10 mouse cellular contexts compared by ENCODE assay signal in genomic region chr1:24249105-24249664, GRCm38 (mm10).
A peak's percentile ranks its signal among the peaks of the same experiment; 100 is the strongest.
DNase-seq lines count a peak whose midpoint lies in the region; ATAC-seq and TF ChIP-seq lines count a peak whose summit lies in the region.
"Had no signal": no experiment of that assay in that cellular context is flagged by ENCODE, and none has a peak within 500 bp of the region (broad histone marks: within the 10 kb centered on the region; RNA-seq: fewer than 3 reads in every experiment).

No protein-coding gene starts in this region.

- no peak overlapping the region for H3K4me3 ChIP-seq in MEL (ENCODE audit: control insufficient read depth in 1 of 2, insufficient read depth in 1 of 2, low read depth in 2 of 2, low read length in 2 of 2)
- H3K4me3 ChIP-seq in hindbrain, postnatal 0 days (ENCODE audit: low read length): no peak overlapping the region
- H3K4me3 ChIP-seq in lung, embryonic 14.5 days (ENCODE audit: low read depth, low read length): no peak overlapping the region
- H3K4me3 ChIP-seq in stomach, embryonic 16.5 days (replicated peaks; ENCODE audit: low read length): no peak overlapping the region
- H3K4me3 ChIP-seq: erythroblast, embryonic 14.5 days; megakaryocyte, embryonic 14.5 days had no signal

- H3K4me1 ChIP-seq in MEL (ENCODE audit: control insufficient read depth in 1 of 2, insufficient read depth in 2 of 2, low read length in 2 of 2): no peaks in the 10 kb centered on the region
- H3K4me1 ChIP-seq in hindbrain, postnatal 0 days (ENCODE audit: insufficient read depth, low read length): no peaks in the 10 kb centered on the region
- H3K4me1 ChIP-seq in lung, embryonic 14.5 days (ENCODE audit: insufficient read depth): 0 out of 2 replicates have a peak, but pooled peaks cover 2% of the 10 kb centered on the region
- no peaks in the 10 kb centered on the region for H3K4me1 ChIP-seq in stomach, embryonic 16.5 days (ENCODE audit: control insufficient read depth, insufficient read depth, low read length)
- H3K4me1 ChIP-seq: megakaryocyte, embryonic 14.5 days had no signal

- TF ChIP-seq POLR2A in MEL (IDR thresholded peaks at IDR 0.05; ENCODE audit: control insufficient read depth in 1 of 2, insufficient read depth in 1 of 2, low read depth in 1 of 2, low read length in 2 of 2, poor library complexity in 1 of 2): no peak

- H3K79me2 ChIP-seq in MEL (ENCODE audit: control insufficient read depth, insufficient read depth, low read length, poor library complexity): no peaks in the 10 kb centered on the region

- intact Hi-C loops in gastrocnemius, postnatal 14 days (cut with DNase I; ENCODE audit: low total_unique reads): loop anchor here (10.0 kb wide), 1 partner anchor 114 kb away; no protein-coding TSS in a partner anchor

- no peak for TF ChIP-seq EP300 in MEL (IDR thresholded peaks at IDR 0.05; ENCODE audit: low read depth in 1 of 2, low read length in 2 of 2)

- no peak overlapping the region for H3K27ac ChIP-seq in MEL (ENCODE audit: control insufficient read depth, low read depth, low read length)
- H3K27ac ChIP-seq in hindbrain, postnatal 0 days: peak overlapping the region; percentile 34; the same call in 1 of the 2 replicates
- no peak overlapping the region for H3K27ac ChIP-seq in lung, embryonic 14.5 days (ENCODE audit: low read depth)
- H3K27ac ChIP-seq in stomach, embryonic 16.5 days (ENCODE audit: low read length): no peak overlapping the region

- no peaks in the 10 kb centered on the region for H3K27me3 ChIP-seq in MEL (ENCODE audit: control insufficient read depth in 1 of 2, insufficient read depth in 2 of 2, low read length in 2 of 2)
- no peaks in the 10 kb centered on the region; the same call in 1 of the 2 replicates for H3K27me3 ChIP-seq in hindbrain, postnatal 0 days (ENCODE audit: insufficient read depth, low read length)
- no peaks in the 10 kb centered on the region for H3K27me3 ChIP-seq in lung, embryonic 14.5 days (ENCODE audit: insufficient read depth, low read length)
- H3K27me3 ChIP-seq in stomach, embryonic 16.5 days (ENCODE audit: control insufficient read depth, insufficient read depth, low read length): no peaks in the 10 kb centered on the region
- H3K27me3 ChIP-seq: megakaryocyte, embryonic 14.5 days had no signal

- 39% methylated on average over 3 of the region's 3 CpGs for WGBS in hindbrain, postnatal 0 days
- WGBS in lung, embryonic 14.5 days: 47% methylated on average over 3 of the region's 3 CpGs
- WGBS in stomach, embryonic 16.5 days: 47% methylated on average over 3 of the region's 3 CpGs

- H3K4me2 ChIP-seq in hindbrain, postnatal 0 days (ENCODE audit: low read depth, low read length): no peak overlapping the region
- no peak overlapping the region for H3K4me2 ChIP-seq in lung, embryonic 14.5 days
- H3K4me2 ChIP-seq in stomach, embryonic 16.5 days (ENCODE audit: low read depth, low read length): no peak overlapping the region

- H3K36me3 ChIP-seq in MEL (ENCODE audit: control insufficient read depth in 1 of 2, insufficient read depth in 2 of 2, low read length in 2 of 2): no peaks in the 10 kb centered on the region
- H3K36me3 ChIP-seq in hindbrain, postnatal 0 days (ENCODE audit: insufficient read depth, low read length): no peaks in the 10 kb centered on the region
- no peaks in the 10 kb centered on the region for H3K36me3 ChIP-seq in lung, embryonic 14.5 days (ENCODE audit: insufficient read depth)
- H3K36me3 ChIP-seq in stomach, embryonic 16.5 days (ENCODE audit: control insufficient read depth, insufficient read depth, low read length): no peaks in the 10 kb centered on the region

- ATAC-seq in hindbrain, postnatal 0 days: peak; percentile 88
- peak; percentile 87; the same call in 1 of the 2 replicates for ATAC-seq in lung, embryonic 14.5 days (ENCODE audit: insufficient read depth)
- peak; percentile 60; the same call in 1 of the 2 replicates for ATAC-seq in stomach, embryonic 16.5 days (ENCODE audit: insufficient read depth, low FRiP score)

- peak; percentile 45 for DNase-seq in left cerebral cortex, adult 11 months (ENCODE audit: low spot score)
- no peak for DNase-seq in left cerebral cortex, adult 8-10 months (ENCODE audit: low spot score in 2 of 2)
- peak; percentile 42 for DNase-seq in MEL (ENCODE audit: low read depth, low spot score)
- peak; percentile 73 to 83 for DNase-seq in cerebellum, postnatal 10 days
- peak; percentile 84 for DNase-seq in hindbrain, postnatal 0 days (ENCODE audit: low spot score)
- DNase-seq in lung, embryonic 14.5 days: peak; percentile 80
- DNase-seq in gastrocnemius, postnatal 14 days: no peak

- H3K9me3 ChIP-seq in MEL (replicated peaks; ENCODE audit: insufficient read depth, low read length): no peaks in the 10 kb centered on the region
- H3K9me3 ChIP-seq in hindbrain, postnatal 0 days (ENCODE audit: low read length): no peaks in the 10 kb centered on the region
- H3K9me3 ChIP-seq in lung, embryonic 14.5 days (ENCODE audit: low read depth, low read length): no peaks in the 10 kb centered on the region
- H3K9me3 ChIP-seq in stomach, embryonic 16.5 days (replicated peaks; ENCODE audit: control insufficient read depth, low read length): no peaks in the 10 kb centered on the region
- H3K9me3 ChIP-seq: megakaryocyte, embryonic 14.5 days had no signal

- no peak overlapping the region for H3K9ac ChIP-seq in MEL (ENCODE audit: control insufficient read depth, low read depth, low read length, poor library complexity, severe bottlenecking)
- H3K9ac ChIP-seq in hindbrain, postnatal 0 days (replicated peaks; ENCODE audit: low read length): no peak overlapping the region
- no peak overlapping the region for H3K9ac ChIP-seq in lung, embryonic 14.5 days
- H3K9ac ChIP-seq in stomach, embryonic 16.5 days (ENCODE audit: low read length): no peak overlapping the region

- TF ChIP-seq CTCF in MEL (IDR thresholded peaks at IDR 0.05 in 2 of 3, conservative IDR thresholded peaks at IDR 0.05 in 1 of 3; ENCODE audit: control insufficient read depth in 1 of 3, insufficient read depth in 1 of 3, low read depth in 2 of 3, low read length in 3 of 3, poor library complexity in 1 of 3, severe bottlenecking in 1 of 3): peak; percentile 28 to 63 (median 59)
- peak; percentile 96 for TF ChIP-seq CTCF in hindbrain, postnatal 0 days (IDR thresholded peaks at IDR 0.05; ENCODE audit: low read depth)
- peak; percentile 90 for TF ChIP-seq CTCF in lung, embryonic 14.5 days (IDR thresholded peaks at IDR 0.05; ENCODE audit: low read depth)

- peak; percentile 66 for TF ChIP-seq RAD21 in MEL (IDR thresholded peaks at IDR 0.05; ENCODE audit: low read depth, low read length)

TF ChIP-seq in MEL, 35 proteins besides CTCF, POLR2A, EP300 and RAD21:
- TF ChIP-seq TBP (IDR thresholded peaks at IDR 0.05; ENCODE audit: low read depth, low read length) (no peak), SMC3 (IDR thresholded peaks at IDR 0.05; ENCODE audit: low read depth, low read length) (peak; percentile 52)
TF ChIP-seq in MEL: peak in this region for 1.

Comparison
In these comparisons a context has a peak if more than half of its experiments do, and no peak if none do; other contexts are left out.
1. DNase-seq: peak in left cerebral cortex, adult 11 months (single experiment), MEL (single experiment), cerebellum, postnatal 10 days (2 of 2), hindbrain, postnatal 0 days (single experiment) and lung, embryonic 14.5 days (single experiment); none in left cerebral cortex, adult 8-10 months (0 of 2) and gastrocnemius, postnatal 14 days (single experiment).
2. Peak in every context shown above with its lines, with median percentiles within 50 percentile points of each other: CTCF ChIP-seq and ATAC-seq.